In the genomic region with DNA sequence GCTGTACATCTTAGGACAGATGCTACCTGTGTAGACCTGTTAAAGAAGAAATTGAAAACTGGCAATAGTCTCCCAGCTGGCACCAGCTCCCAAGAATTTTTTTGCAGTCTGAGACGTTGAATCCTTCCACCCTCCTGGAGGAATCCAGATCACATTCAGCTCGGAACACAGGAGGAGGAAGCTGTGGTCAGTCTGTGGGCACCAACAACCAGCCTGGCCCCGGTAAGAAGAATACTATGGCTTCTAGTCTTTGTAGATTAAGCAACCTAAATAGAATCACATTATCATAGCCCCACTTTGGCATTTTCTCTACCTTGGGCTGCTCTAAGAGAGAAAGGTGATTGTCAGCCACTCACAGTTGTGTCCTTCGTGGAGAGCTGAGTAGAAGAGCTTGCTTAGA, we compare ENCODE assay signal across 26 mouse cellular contexts.
"Had no signal": no experiment of that assay in that cellular context is flagged by ENCODE, and none has a peak within 500 bp of the region (broad histone marks: within the 10 kb centered on the region; RNA-seq: fewer than 3 reads in every experiment).

No protein-coding gene starts in this region.

- H3K4me2 ChIP-seq: heart, embryonic 12.5 days; hindbrain, embryonic 13.5 days; hindbrain, embryonic 15.5 days; kidney, embryonic 15.5 days; limb, embryonic 12.5 days; liver, embryonic 11.5 days had no signal

- H3K4me1 ChIP-seq: hindbrain, embryonic 13.5 days; hindbrain, embryonic 15.5 days; kidney, embryonic 15.5 days; limb, embryonic 10.5 days; limb, embryonic 12.5 days had no signal

- H3K36me3 ChIP-seq: heart, embryonic 10.5 days; heart, embryonic 12.5 days; hindbrain, embryonic 13.5 days; hindbrain, embryonic 15.5 days; kidney, embryonic 15.5 days; limb, embryonic 10.5 days; limb, embryonic 12.5 days had no signal

- H3K27ac ChIP-seq: gastrocnemius, adult 2 months; heart, adult 2 months; heart, embryonic 10.5 days; hindbrain, embryonic 13.5 days; hindbrain, embryonic 15.5 days; hindbrain, postnatal 0 days; kidney, embryonic 15.5 days; kidney, postnatal 0 days; left cerebral cortex, adult 2 months; limb, embryonic 10.5 days; limb, embryonic 12.5 days had no signal

- H3K27me3 ChIP-seq: heart, embryonic 12.5 days; hindbrain, embryonic 13.5 days; hindbrain, embryonic 15.5 days; kidney, embryonic 15.5 days; limb, embryonic 12.5 days had no signal

- ATAC-seq: forebrain, postnatal 0 days; hindbrain, postnatal 0 days; intestine, embryonic 16.5 days had no signal

- H3K9ac ChIP-seq: forebrain, postnatal 0 days; heart, embryonic 12.5 days; hindbrain, embryonic 13.5 days; hindbrain, embryonic 15.5 days; kidney, embryonic 15.5 days; limb, embryonic 12.5 days had no signal

- H3K9me3 ChIP-seq: heart, embryonic 10.5 days; hindbrain, embryonic 13.5 days; hindbrain, embryonic 15.5 days; limb, embryonic 10.5 days had no signal

- H3K4me3 ChIP-seq: gastrocnemius, adult 2 months; heart, adult 2 months; heart, embryonic 10.5 days; heart, embryonic 12.5 days; hindbrain, embryonic 13.5 days; hindbrain, embryonic 15.5 days; kidney, embryonic 15.5 days; left cerebral cortex, adult 2 months; limb, embryonic 10.5 days; limb, embryonic 12.5 days had no signal

- DNase-seq: forebrain, postnatal 0 days; gastrocnemius, adult 2 months; gastrocnemius, postnatal 10 days; gastrocnemius, postnatal 25 days; heart, adult 11 months; heart, adult 2 months; heart, postnatal 10 days; heart, postnatal 4 days; kidney, adult 11 months; kidney, adult 2 months; kidney, adult 9 months; kidney, postnatal 14 days; kidney, postnatal 36 days; liver had no signal
